Mouse (Mus musculus) splenic B cell, adult 2 months (primary cell): ENCODE measurements around the gene Garnl3.
"Not testable (repeated sequence)": the region's sequence is repeated elsewhere in the genome, so short reads cannot be mapped to it uniquely, and the experiment has no call there.

Experiments used
- DNase-seq: peaks from one replicate; pipeline ENCODE4 v3.0.0-alpha.2; 2011; ENCODE audit warnings: low read depth, low spot score
- H3K27me3 ChIP-seq: 2 replicates; pipeline ENCODE4 v1.6.1; 2012; ENCODE audit warnings: mild to moderate bottlenecking, low read length, moderate library complexity, mixed read lengths; ENCODE audit not compliant: control insufficient read depth, poor library complexity, insufficient read depth, severe bottlenecking
- H3K36me3 ChIP-seq: 2 replicates; pipeline ENCODE4 v1.6.1; 2012; ENCODE audit warnings: mild to moderate bottlenecking, low read length, moderate library complexity, mixed read lengths; ENCODE audit not compliant: control insufficient read depth, poor library complexity, insufficient read depth, severe bottlenecking

The Garnl3 gene

GRCm38 (mm10) chr2:33041571-33041970, 89.9 kb downstream of the Garnl3 start:
- H3K27me3 ChIP-seq: no peaks in the 10 kb centered on the region
- no peak for DNase-seq
- H3K36me3 ChIP-seq: no peaks in the 10 kb centered on the region

DNA sequence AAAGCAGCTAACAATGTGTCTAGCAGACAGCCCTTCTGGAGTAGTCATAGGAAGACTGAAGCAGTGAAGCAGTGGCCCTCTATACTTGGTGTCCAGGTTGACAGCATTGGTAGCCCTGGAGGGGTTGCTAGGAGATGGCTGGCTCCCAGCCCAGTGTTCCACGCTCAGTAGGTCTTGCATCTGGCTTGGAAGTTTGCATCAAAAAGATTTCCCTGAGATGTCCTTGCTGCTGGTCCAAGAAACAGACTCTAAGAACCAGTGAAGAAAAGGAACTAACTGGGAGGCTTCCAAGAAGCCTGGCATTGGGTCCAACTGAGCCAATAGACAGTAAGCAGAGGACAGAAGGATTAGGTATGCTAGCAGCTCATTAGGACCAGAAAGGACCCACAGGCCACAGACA, 94.0 kb downstream of the Garnl3 start:
- Histone ChIP-seq H3K36me3 (no peaks in the 10 kb centered on the region), H3K27me3 (no peaks in the 10 kb centered on the region)
- no peak for DNase-seq

DNA sequence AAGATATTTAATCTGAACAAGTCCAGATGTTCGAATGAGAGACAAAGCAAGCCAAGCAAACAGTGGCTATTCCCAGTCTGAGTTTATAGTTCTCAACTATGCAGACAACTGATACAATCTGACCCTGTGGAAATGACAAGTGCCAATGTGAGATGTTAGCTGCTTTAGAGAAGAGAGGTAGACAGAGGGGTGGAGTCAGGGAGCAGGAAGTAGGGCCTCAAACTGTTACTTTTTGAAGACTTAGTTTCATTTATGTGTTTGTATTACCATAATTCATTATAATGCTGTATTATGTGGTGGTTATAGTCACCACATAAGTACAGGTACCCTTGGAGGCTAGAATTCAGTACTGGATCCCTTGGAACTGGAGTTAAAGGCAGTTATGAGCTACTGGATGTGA, 96.2 kb downstream of the Garnl3 start:
- Histone ChIP-seq H3K27me3 (no peaks in the 10 kb centered on the region), H3K36me3 (no peaks in the 10 kb centered on the region)
- no peak for DNase-seq

GRCm38 (mm10) chr2:33033281-33033680, 98.2 kb downstream of the Garnl3 start:
- Histone ChIP-seq H3K27me3 (no peaks in the 10 kb centered on the region), H3K36me3 (no peaks in the 10 kb centered on the region)
- DNase-seq: no peak

GRCm38 (mm10) chr2:33032391-33033062, 98.9 kb downstream of the Garnl3 start:
- no peak for DNase-seq
- Histone ChIP-seq H3K36me3 (no peaks in the 10 kb centered on the region), H3K27me3 (no peaks in the 10 kb centered on the region)

DNA sequence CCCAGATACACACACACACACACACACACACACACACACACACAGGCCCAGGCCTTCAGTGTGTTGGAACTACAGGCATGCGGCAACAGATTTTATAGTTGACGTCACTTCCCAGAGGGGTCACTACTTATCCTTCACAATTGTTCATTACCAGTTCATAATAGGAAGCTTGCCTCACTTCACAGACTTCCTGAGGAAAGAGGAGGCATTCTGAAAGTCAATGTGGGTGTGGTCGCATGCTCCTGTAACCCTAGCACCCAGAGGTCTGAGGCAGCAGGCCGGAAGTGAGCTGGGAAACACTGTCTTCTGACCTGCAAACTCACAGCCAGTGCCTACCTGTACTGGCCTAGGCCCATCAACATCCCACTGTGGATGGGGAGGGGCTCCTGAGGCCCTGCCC, 106.4 kb downstream of the Garnl3 start:
- DNase-seq: peak; percentile 58
- Histone ChIP-seq H3K36me3 (no peaks in the 10 kb centered on the region), H3K27me3 (no peaks in the 10 kb centered on the region)

DNA sequence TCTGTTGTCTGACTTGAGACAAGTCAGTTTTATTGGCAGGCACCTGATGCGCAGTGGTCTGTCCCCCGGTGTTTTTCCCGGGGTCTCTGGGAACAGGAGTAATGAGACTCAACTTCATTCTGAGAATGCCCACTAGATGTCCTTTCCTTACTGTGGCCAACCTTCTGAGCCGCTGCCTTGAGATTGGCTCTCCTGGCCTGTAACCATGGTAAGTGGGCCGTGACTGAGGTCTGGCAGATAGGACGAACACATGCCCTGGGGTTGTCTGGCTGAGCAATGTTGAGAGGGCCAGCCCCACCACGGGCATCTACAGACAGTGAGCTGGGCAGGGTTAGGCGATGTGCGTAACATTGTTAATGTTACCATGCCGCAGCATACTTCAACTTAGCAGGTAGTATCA, 106.9 kb downstream of the Garnl3 start:
- H3K27me3 ChIP-seq: no peaks in the 10 kb centered on the region
- no peak for DNase-seq
- H3K36me3 ChIP-seq: no peaks in the 10 kb centered on the region

- H3K36me3 ChIP-seq: no peaks in the 10 kb centered on the region
- no peak for DNase-seq
- H3K27me3 ChIP-seq: no peaks in the 10 kb centered on the region
These were observed 108.6 kb downstream of the Garnl3 start for GRCm38 (mm10) chr2:33022846-33023245.

GRCm38 (mm10) chr2:33018026-33018425, 113.4 kb downstream of the Garnl3 start:
- peak; percentile 44 for DNase-seq

GRCm38 (mm10) chr2:33017191-33017590, 114.3 kb downstream of the Garnl3 start:
- no peaks in the 10 kb centered on the region for H3K36me3 ChIP-seq
- no peaks in the 10 kb centered on the region for H3K27me3 ChIP-seq
- DNase-seq: no peak

More at GRCm38 (mm10) chr2:33018026-33018425, 113.4 kb downstream of the Garnl3 start:
- Histone ChIP-seq H3K36me3 (no peaks in the 10 kb centered on the region), H3K27me3 (no peaks in the 10 kb centered on the region)

GRCm38 (mm10) chr2:33014877-33015276, 116.6 kb downstream of the Garnl3 start:
- H3K27me3 ChIP-seq: no peaks in the 10 kb centered on the region
- no peak for DNase-seq
- no peaks in the 10 kb centered on the region for H3K36me3 ChIP-seq

- not testable (repeated sequence) for H3K27me3 ChIP-seq, H3K36me3 ChIP-seq
- DNase-seq: peak; percentile 26
These were observed 122.4 kb downstream of the Garnl3 start for GRCm38 (mm10) chr2:33009055-33009454.

DNA sequence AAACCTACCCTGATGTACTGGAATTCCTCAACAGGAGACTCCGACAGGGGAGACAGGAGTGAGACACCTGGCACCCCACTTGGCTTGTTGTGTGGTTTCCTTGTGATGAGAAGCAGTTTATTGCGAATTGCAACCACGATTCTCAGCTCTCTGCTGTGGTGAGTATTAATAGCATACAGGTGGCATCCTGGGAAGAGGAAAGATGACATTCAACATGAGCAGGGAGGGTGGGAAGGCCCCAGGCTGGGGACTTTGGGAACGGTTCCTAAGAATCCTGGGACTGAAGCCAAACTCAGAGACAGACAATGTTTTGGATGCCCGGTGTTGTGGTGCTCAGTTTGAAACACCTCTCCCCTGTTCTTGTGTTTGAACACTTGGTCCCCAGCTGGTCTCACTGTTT, 126.4 kb downstream of the Garnl3 start:
- no peak for DNase-seq
- no peaks in the 10 kb centered on the region for H3K36me3 ChIP-seq
- no peaks in the 10 kb centered on the region for H3K27me3 ChIP-seq

GRCm38 (mm10) chr2:33002144-33002543, 129.3 kb downstream of the Garnl3 start:
- no peaks in the 10 kb centered on the region for H3K36me3 ChIP-seq

GRCm38 (mm10) chr2:32999752-33000151, 131.7 kb downstream of the Garnl3 start:
- no peak for DNase-seq
- no peaks in the 10 kb centered on the region for H3K36me3 ChIP-seq
- H3K27me3 ChIP-seq: no peaks in the 10 kb centered on the region

More at GRCm38 (mm10) chr2:33002144-33002543, 129.3 kb downstream of the Garnl3 start:
- DNase-seq: no peak
- no peaks in the 10 kb centered on the region for H3K27me3 ChIP-seq

DNA sequence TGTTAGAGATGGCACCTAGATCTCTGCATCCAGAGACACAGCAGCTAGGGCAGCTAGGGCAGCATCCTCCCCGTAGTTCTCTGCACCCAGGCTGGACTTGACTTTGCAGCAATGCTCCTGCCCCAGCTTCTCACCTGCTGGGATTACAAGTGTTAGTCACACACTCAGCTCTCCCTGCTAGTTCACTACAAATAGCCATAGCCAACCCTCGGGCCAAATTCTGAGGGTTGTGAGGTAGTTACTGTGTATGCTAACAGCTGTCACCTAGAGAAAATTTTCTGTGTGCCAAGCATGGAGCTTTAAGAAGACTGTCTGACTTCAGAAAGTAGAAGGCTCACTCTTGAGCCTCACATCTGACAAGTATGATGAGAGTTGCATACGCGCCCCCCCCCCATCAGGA, 133.7 kb downstream of the Garnl3 start:
- no peaks in the 10 kb centered on the region for H3K27me3 ChIP-seq

More for the DNA sequence above, 133.7 kb downstream of the Garnl3 start:
- DNase-seq: no peak
- H3K36me3 ChIP-seq: no peaks in the 10 kb centered on the region
